Mouse (Mus musculus): Measurements from ENCODE around the gene Trim15.

DNA sequence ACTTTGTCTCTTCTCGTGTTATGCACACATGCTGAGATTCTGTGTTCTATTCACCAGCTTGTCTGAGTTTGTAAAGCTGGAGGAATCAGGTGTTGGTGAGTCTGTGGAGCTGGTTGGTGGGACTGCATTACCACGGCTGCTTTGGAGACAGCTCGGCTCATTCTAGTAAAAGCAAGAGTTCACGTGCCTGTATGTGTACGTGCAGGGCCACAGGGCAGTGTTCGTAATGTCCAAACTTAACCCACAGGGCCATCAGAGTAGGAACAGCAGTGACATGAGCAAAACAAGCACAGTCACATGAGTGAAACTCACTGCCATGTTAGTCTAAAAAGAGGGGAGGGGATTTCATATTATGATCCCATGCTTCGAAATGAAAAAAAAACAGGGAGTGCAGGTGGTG lies 23.3 kb downstream of the Trim15 start:
- TF ChIP-seq POLR2A (IDR thresholded peaks at IDR 0.05; ENCODE audit: insufficient read length, low read depth): no peak
- TF ChIP-seq MYOG (IDR thresholded peaks at IDR 0.05; ENCODE audit: control insufficient read depth in 1 of 3, insufficient read depth in 1 of 3, insufficient read length in 2 of 3, low read depth in 2 of 3): no peak
- TF ChIP-seq E2F4 (IDR thresholded peaks at IDR 0.05; ENCODE audit: insufficient read depth): no peak
